Mouse (Mus musculus): Measurements from ENCODE around the gene Ces1d. TPM values are rescaled to one million over a fixed set of nuclear protein-coding genes. Genes with fewer than 3 reads are reported as not detected.

Gene Ces1d
- not detected in 2 replicates for polyA plus RNA-seq (2011; ENCODE audit: insufficient read depth, insufficient read length, low read depth, missing spikeins)

DNA sequence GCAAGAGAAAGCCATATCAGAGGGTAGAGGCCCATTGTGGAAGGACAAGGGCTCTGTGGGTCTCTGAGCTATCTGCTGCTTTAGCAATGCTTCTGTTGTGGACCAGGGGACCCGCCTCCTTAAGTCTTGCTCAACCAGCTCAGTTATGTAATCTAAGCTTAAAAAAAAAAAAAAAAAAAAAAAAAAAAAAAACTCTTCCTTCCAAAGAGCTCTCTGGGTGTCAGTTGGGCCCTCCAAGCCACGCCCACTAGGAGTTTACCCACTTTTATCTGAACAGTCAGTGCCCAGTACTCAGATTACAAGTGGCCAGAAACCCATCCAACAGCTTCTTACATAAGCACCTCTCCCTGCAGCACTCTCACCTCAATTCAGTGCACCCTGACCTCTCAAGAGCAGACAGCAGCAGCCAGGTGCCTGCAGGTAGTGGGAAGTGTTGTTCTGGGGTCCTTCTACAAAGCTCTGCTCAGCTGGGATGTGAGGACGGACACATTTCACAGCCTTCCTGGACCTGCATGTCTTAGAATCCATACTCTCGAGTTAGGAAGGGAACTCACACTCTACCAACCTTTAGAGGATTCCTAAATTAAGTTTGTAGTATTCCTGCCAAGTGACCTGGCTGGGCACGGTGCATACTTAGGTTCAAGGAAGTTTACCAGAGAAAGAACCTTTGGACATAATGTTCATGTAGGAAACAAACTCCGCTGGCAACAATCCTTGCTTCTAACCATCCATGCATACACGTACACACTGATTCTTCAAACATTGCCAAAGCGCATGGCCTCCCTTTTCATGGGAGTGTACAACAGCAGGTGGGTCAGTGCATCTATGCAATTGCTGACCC lies at the start of gene Ces1d:
Ces1d (minus strand) TSS at position 154 of the 841 bp plus-strand sequence.
- no peaks in the 10 kb centered on the region for H3K36me3 ChIP-seq (ENCODE audit: control insufficient read depth, insufficient read depth, low read length, poor library complexity, severe bottlenecking)
- no peak within 1 kb of the TSS for H3K4me3 ChIP-seq (ENCODE audit: low read depth, low read length)
- no peaks in the 10 kb centered on the region; the same call in 1 of the 2 replicates for H3K9me3 ChIP-seq (replicated peaks; ENCODE audit: control insufficient read depth, insufficient read depth, low read length, poor library complexity, severe bottlenecking)
- H3K27me3 ChIP-seq (ENCODE audit: control insufficient read depth, insufficient read depth, low read length, poor library complexity, severe bottlenecking), result no peaks in the 10 kb centered on the region; the same call in 1 of the 2 replicates
- no peaks in the 10 kb centered on the region for H3K4me1 ChIP-seq (ENCODE audit: control insufficient read depth, insufficient read depth, low read length)
- no peak within 1 kb of the TSS for H3K9ac ChIP-seq (ENCODE audit: low read depth, poor library complexity, severe bottlenecking)
- H3K27ac ChIP-seq (ENCODE audit: insufficient read depth, low read length), result no peak within 1 kb of the TSS
- no peak for TF ChIP-seq CTCF (IDR thresholded peaks at IDR 0.05; ENCODE audit: low read depth, low read length)

DNA sequence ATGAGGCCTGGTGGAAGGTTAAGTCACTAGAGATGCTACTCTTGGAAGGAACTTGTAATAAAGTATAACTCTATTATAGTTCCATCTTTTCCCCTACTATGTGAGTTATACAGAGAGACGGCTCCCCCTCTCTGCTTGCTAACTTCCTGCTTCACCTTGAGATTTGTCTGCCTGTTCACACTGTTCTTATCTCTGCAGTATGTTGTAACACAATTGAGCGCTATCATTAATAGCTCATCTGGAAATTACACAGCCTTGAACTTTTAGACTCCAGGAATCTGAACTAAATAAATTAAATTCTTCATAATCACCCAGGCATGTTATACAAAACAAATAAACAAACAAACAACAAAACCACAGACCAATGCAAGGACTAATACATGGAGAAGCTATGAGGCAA lies 48.4 kb upstream of the Ces1d start:
- Histone ChIP-seq H3K9ac (ENCODE audit: low read depth, poor library complexity, severe bottlenecking) (no peak overlapping the region), H3K4me1 (ENCODE audit: control insufficient read depth, insufficient read depth, low read length) (no peaks in the 10 kb centered on the region), H3K9me3 (replicated peaks; ENCODE audit: control insufficient read depth, insufficient read depth, low read length, poor library complexity, severe bottlenecking) (no peaks in the 10 kb centered on the region), H3K27me3 (ENCODE audit: control insufficient read depth, insufficient read depth, low read length, poor library complexity, severe bottlenecking) (no peaks in the 10 kb centered on the region), H3K36me3 (ENCODE audit: control insufficient read depth, insufficient read depth, low read length, poor library complexity, severe bottlenecking) (no peaks in the 10 kb centered on the region), H3K4me3 (ENCODE audit: low read depth, low read length) (no peak overlapping the region), H3K27ac (ENCODE audit: insufficient read depth, low read length) (no peak overlapping the region)
- TF ChIP-seq POLR2A (IDR thresholded peaks at IDR 0.05; ENCODE audit: insufficient read depth, low read length), result no peak
- no peak for TF ChIP-seq EP300 (IDR thresholded peaks at IDR 0.05; ENCODE audit: insufficient read depth, low read depth, low read length)
- TF ChIP-seq CTCF (IDR thresholded peaks at IDR 0.05; ENCODE audit: low read depth, low read length), result no peak

DNA sequence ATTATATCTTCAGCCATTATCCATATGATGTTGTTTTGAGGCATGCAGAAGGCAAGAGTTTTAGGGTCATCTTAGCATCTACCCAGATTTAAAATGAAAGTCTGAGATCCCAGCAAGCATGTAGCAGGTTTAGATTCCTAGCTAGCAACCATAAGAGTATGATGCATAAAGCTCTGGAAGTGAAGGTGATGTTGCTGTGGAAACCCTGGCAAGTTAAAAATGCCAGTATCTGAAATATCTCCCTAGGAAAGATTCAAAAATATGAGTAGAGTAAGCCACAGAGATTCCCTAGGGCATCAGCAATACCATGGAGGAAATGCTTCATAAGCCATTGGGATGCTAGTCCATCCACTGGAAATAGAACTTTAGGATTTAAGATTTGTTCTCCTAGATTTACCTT lies 42.2 kb upstream of the Ces1d start:
- Histone ChIP-seq H3K4me3 (ENCODE audit: low read depth, low read length) (no peak overlapping the region), H3K36me3 (ENCODE audit: control insufficient read depth, insufficient read depth, low read length, poor library complexity, severe bottlenecking) (no peaks in the 10 kb centered on the region), H3K9me3 (replicated peaks; ENCODE audit: control insufficient read depth, insufficient read depth, low read length, poor library complexity, severe bottlenecking) (peaks cover 3% of the 10 kb centered on the region; the same call in 1 of the 2 replicates), H3K27ac (ENCODE audit: insufficient read depth, low read length) (no peak overlapping the region), H3K27me3 (ENCODE audit: control insufficient read depth, insufficient read depth, low read length, poor library complexity, severe bottlenecking) (no peaks in the 10 kb centered on the region; the same call in 1 of the 2 replicates), H3K9ac (ENCODE audit: low read depth, poor library complexity, severe bottlenecking) (no peak overlapping the region), H3K4me1 (ENCODE audit: control insufficient read depth, insufficient read depth, low read length) (no peaks in the 10 kb centered on the region)
- TF ChIP-seq CTCF (IDR thresholded peaks at IDR 0.05; ENCODE audit: low read depth, low read length) (no peak), POLR2A (IDR thresholded peaks at IDR 0.05; ENCODE audit: insufficient read depth, low read length) (no peak), EP300 (IDR thresholded peaks at IDR 0.05; ENCODE audit: insufficient read depth, low read depth, low read length) (no peak)

DNA sequence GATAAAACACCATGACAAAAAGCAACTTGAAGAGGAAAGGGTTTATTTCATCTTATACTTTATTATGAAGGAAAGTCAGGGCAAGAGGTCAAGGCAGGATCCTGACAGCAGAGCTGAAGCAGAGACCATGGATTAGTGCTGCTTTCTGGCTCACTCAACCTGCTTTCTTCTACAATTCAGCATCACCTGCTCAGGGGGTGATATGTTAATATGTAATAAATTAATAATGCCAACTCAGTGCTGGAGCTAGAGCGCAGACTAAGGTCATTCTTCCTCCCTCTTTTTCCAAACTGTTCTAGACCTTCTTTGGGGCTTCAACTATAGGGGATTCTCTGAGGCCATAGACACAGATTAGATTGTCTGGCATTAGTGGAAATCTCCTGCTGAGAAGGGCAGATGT lies 38.0 kb upstream of the Ces1d start:
- TF ChIP-seq EP300 (IDR thresholded peaks at IDR 0.05; ENCODE audit: insufficient read depth, low read depth, low read length), result no peak
- TF ChIP-seq CTCF (IDR thresholded peaks at IDR 0.05; ENCODE audit: low read depth, low read length), result no peak
- TF ChIP-seq POLR2A (IDR thresholded peaks at IDR 0.05; ENCODE audit: insufficient read depth, low read length), result no peak
- no peak overlapping the region for H3K9ac ChIP-seq (ENCODE audit: low read depth, poor library complexity, severe bottlenecking)
- H3K4me3 ChIP-seq (ENCODE audit: low read depth, low read length), result no peak overlapping the region
- no peak overlapping the region for H3K27ac ChIP-seq (ENCODE audit: insufficient read depth, low read length)
- no peaks in the 10 kb centered on the region for H3K4me1 ChIP-seq (ENCODE audit: control insufficient read depth, insufficient read depth, low read length)
- no peaks in the 10 kb centered on the region; the same call in 1 of the 2 replicates for H3K27me3 ChIP-seq (ENCODE audit: control insufficient read depth, insufficient read depth, low read length, poor library complexity, severe bottlenecking)
- no peaks in the 10 kb centered on the region for H3K36me3 ChIP-seq (ENCODE audit: control insufficient read depth, insufficient read depth, low read length, poor library complexity, severe bottlenecking)
- H3K9me3 ChIP-seq (replicated peaks; ENCODE audit: control insufficient read depth, insufficient read depth, low read length, poor library complexity, severe bottlenecking), result peaks cover 3% of the 10 kb centered on the region; the same call in 1 of the 2 replicates

DNA sequence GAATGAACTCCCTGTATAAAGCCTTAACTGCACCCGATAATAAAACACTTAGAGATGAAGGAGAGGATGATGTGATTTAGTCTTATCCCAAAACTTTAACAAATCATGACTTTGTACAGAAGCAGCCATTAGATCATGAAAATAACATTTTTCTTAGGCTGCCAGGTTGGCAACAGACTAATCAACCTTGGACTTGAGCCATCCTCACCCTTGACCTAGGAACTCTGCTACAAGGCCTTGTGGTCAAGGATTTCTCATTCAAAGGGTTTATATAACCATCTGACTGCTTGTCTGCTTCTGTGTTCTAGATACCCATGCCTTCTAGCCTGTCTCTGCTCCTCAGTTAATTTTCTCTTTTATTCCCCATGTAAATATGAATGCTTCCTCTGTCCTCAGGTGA lies 37.1 kb upstream of the Ces1d start:
- no peaks in the 10 kb centered on the region; the same call in 1 of the 2 replicates for H3K9me3 ChIP-seq (replicated peaks; ENCODE audit: control insufficient read depth, insufficient read depth, low read length, poor library complexity, severe bottlenecking)
- H3K27ac ChIP-seq (ENCODE audit: insufficient read depth, low read length), result no peak overlapping the region
- no peaks in the 10 kb centered on the region for H3K36me3 ChIP-seq (ENCODE audit: control insufficient read depth, insufficient read depth, low read length, poor library complexity, severe bottlenecking)
- H3K27me3 ChIP-seq (ENCODE audit: control insufficient read depth, insufficient read depth, low read length, poor library complexity, severe bottlenecking), result no peaks in the 10 kb centered on the region; the same call in 1 of the 2 replicates
- no peak overlapping the region for H3K4me3 ChIP-seq (ENCODE audit: low read depth, low read length)
- TF ChIP-seq EP300 (IDR thresholded peaks at IDR 0.05; ENCODE audit: insufficient read depth, low read depth, low read length) (no peak), CTCF (IDR thresholded peaks at IDR 0.05; ENCODE audit: low read depth, low read length) (no peak), POLR2A (IDR thresholded peaks at IDR 0.05; ENCODE audit: insufficient read depth, low read length) (no peak)
- no peaks in the 10 kb centered on the region for H3K4me1 ChIP-seq (ENCODE audit: control insufficient read depth, insufficient read depth, low read length)
- H3K9ac ChIP-seq (ENCODE audit: low read depth, poor library complexity, severe bottlenecking), result no peak overlapping the region

DNA sequence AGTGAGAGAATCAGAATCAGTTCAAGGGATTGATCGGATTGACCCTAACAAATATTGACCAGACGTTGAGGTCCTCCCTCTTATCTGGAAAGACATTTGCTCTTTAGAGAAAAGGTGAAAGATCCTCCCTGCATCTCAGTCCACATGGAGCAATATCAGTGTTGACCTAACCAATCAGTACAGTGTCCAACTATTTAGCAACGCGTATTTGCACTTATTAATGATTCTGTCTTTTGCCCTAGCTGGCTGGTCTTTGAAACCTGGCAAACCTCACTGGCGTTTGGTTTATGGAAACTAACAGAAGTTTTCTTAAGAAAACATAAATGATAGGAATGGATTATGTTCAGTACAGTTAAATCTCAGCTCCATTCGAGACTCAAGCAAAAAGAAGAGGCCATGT lies 36.4 kb upstream of the Ces1d start:
- H3K27me3 ChIP-seq (ENCODE audit: control insufficient read depth, insufficient read depth, low read length, poor library complexity, severe bottlenecking), result no peaks in the 10 kb centered on the region; the same call in 1 of the 2 replicates

More for the DNA sequence above, 36.4 kb upstream of the Ces1d start:
- no peak overlapping the region for H3K9ac ChIP-seq (ENCODE audit: low read depth, poor library complexity, severe bottlenecking)
- H3K36me3 ChIP-seq (ENCODE audit: control insufficient read depth, insufficient read depth, low read length, poor library complexity, severe bottlenecking), result no peaks in the 10 kb centered on the region
- TF ChIP-seq POLR2A (IDR thresholded peaks at IDR 0.05; ENCODE audit: insufficient read depth, low read length), result no peak
- no peak for TF ChIP-seq CTCF (IDR thresholded peaks at IDR 0.05; ENCODE audit: low read depth, low read length)
- no peak for TF ChIP-seq EP300 (IDR thresholded peaks at IDR 0.05; ENCODE audit: insufficient read depth, low read depth, low read length)
- no peak overlapping the region for H3K4me3 ChIP-seq (ENCODE audit: low read depth, low read length)
- H3K27ac ChIP-seq (ENCODE audit: insufficient read depth, low read length), result no peak overlapping the region
- no peaks in the 10 kb centered on the region; the same call in 1 of the 2 replicates for H3K9me3 ChIP-seq (replicated peaks; ENCODE audit: control insufficient read depth, insufficient read depth, low read length, poor library complexity, severe bottlenecking)
- no peaks in the 10 kb centered on the region for H3K4me1 ChIP-seq (ENCODE audit: control insufficient read depth, insufficient read depth, low read length)

All from ES-Bruce4 (cell line).